Mouse (Mus musculus): ENCODE results near the gene Kcnj10.

- no peak for TF ChIP-seq POLR2A (IDR thresholded peaks at IDR 0.05; ENCODE audit: control insufficient read depth in 1 of 2, insufficient read depth in 1 of 2, low read depth in 1 of 2, low read length in 2 of 2, poor library complexity in 1 of 2)
- TF ChIP-seq CTCF (IDR thresholded peaks at IDR 0.05 in 2 of 3, conservative IDR thresholded peaks at IDR 0.05 in 1 of 3; ENCODE audit: control insufficient read depth in 1 of 3, insufficient read depth in 1 of 3, low read depth in 2 of 3, low read length in 3 of 3, poor library complexity in 1 of 3, severe bottlenecking in 1 of 3) = no peak
- no peak for TF ChIP-seq TAL1 (IDR thresholded peaks at IDR 0.05; ENCODE audit: low read length)
- TF ChIP-seq POLR2AphosphoS2 (IDR thresholded peaks at IDR 0.05; ENCODE audit: low read length) = no peak
- no peak for TF ChIP-seq MAZ (IDR thresholded peaks at IDR 0.05; ENCODE audit: low read depth, low read length)
- TF ChIP-seq MEF2A (IDR thresholded peaks at IDR 0.05; ENCODE audit: extremely low read depth, insufficient replicate concordance, low read depth, low read length, poor library complexity, severe bottlenecking) = no peak
- no peak for TF ChIP-seq EP300 (IDR thresholded peaks at IDR 0.05; ENCODE audit: low read depth in 1 of 2, low read length in 2 of 2)
- TF ChIP-seq KAT2A (conservative IDR thresholded peaks at IDR 0.05; ENCODE audit: low read depth, low read length) = no peak
- TF ChIP-seq ZKSCAN1 (IDR thresholded peaks at IDR 0.05; ENCODE audit: low read depth, low read length) = no peak
Observed at GRCm38 (mm10) chr1:172414231-172414585, 73.2 kb downstream of the Kcnj10 start.
